Mouse (Mus musculus): ENCODE results near the gene Prrx1. TPM values are rescaled to one million over a fixed set of nuclear protein-coding genes. Genes with fewer than 3 reads are reported as not detected.

Prrx1 gene
- polyA plus RNA-seq, 1 experiment from 2014 or later: 3.9 TPM

- ATAC-seq: no peak
- no peaks in the 10 kb centered on the region for H3K4me1 ChIP-seq (ENCODE audit: control insufficient read depth, insufficient read depth, low read depth, low read length)
- no peaks in the 10 kb centered on the region for H3K9me3 ChIP-seq (ENCODE audit: control insufficient read depth, low read length)
- H3K27ac ChIP-seq (ENCODE audit: low read depth, low read length): no peak overlapping the region
- WGBS: 80% methylated on average over 3 of the region's 3 CpGs
- H3K4me2 ChIP-seq (ENCODE audit: low read length): no peak overlapping the region
- H3K27me3 ChIP-seq (replicated peaks; ENCODE audit: control insufficient read depth, insufficient read depth, low read length): no peaks in the 10 kb centered on the region
- no peak overlapping the region for H3K9ac ChIP-seq (ENCODE audit: low read depth, low read length)
- H3K36me3 ChIP-seq (ENCODE audit: control insufficient read depth, insufficient read depth, low read length): no peaks in the 10 kb centered on the region
- H3K4me3 ChIP-seq (ENCODE audit: low read length): no peak overlapping the region
Observed at GRCm38 (mm10) chr1:163350988-163351387, 37.5 kb upstream of the Prrx1 start.

- Histone ChIP-seq H3K36me3 (ENCODE audit: control insufficient read depth, insufficient read depth, low read length) (no peaks in the 10 kb centered on the region), H3K27ac (ENCODE audit: low read depth, low read length) (no peak overlapping the region), H3K4me1 (ENCODE audit: control insufficient read depth, insufficient read depth, low read depth, low read length) (no peaks in the 10 kb centered on the region), H3K9ac (ENCODE audit: low read depth, low read length) (no peak overlapping the region), H3K27me3 (replicated peaks; ENCODE audit: control insufficient read depth, insufficient read depth, low read length) (no peaks in the 10 kb centered on the region), H3K9me3 (ENCODE audit: control insufficient read depth, low read length) (no peaks in the 10 kb centered on the region), H3K4me2 (ENCODE audit: low read length) (no peak overlapping the region), H3K4me3 (ENCODE audit: low read length) (no peak overlapping the region)
- no peak for ATAC-seq
- WGBS: 87% methylated on average over 5 of the region's 5 CpGs
Observed at GRCm38 (mm10) chr1:163345541-163345940, 32.0 kb upstream of the Prrx1 start.

- Histone ChIP-seq H3K4me1 (ENCODE audit: control insufficient read depth, insufficient read depth, low read depth, low read length) (no peaks in the 10 kb centered on the region), H3K27me3 (replicated peaks; ENCODE audit: control insufficient read depth, insufficient read depth, low read length) (no peaks in the 10 kb centered on the region), H3K9ac (ENCODE audit: low read depth, low read length) (no peak overlapping the region), H3K4me3 (ENCODE audit: low read length) (no peak overlapping the region), H3K27ac (ENCODE audit: low read depth, low read length) (no peak overlapping the region), H3K4me2 (ENCODE audit: low read length) (no peak overlapping the region), H3K9me3 (ENCODE audit: control insufficient read depth, low read length) (no peaks in the 10 kb centered on the region), H3K36me3 (ENCODE audit: control insufficient read depth, insufficient read depth, low read length) (no peaks in the 10 kb centered on the region)
- WGBS: 19% methylated on average over 1 of the region's 1 CpGs
- no peak for ATAC-seq
Observed at GRCm38 (mm10) chr1:163344931-163345330, 31.4 kb upstream of the Prrx1 start.

GRCm38 (mm10) chr1:163339219-163339561 lies 25.7 kb upstream of the Prrx1 start:
- Histone ChIP-seq H3K27ac (ENCODE audit: low read depth, low read length) (no peak overlapping the region), H3K4me2 (ENCODE audit: low read length) (peak overlapping the region; percentile 17; the same call in 1 of the 2 replicates), H3K36me3 (ENCODE audit: control insufficient read depth, insufficient read depth, low read length) (no peaks in the 10 kb centered on the region), H3K4me3 (ENCODE audit: low read length) (no peak overlapping the region), H3K4me1 (ENCODE audit: control insufficient read depth, insufficient read depth, low read depth, low read length) (no peaks in the 10 kb centered on the region), H3K27me3 (replicated peaks; ENCODE audit: control insufficient read depth, insufficient read depth, low read length) (no peaks in the 10 kb centered on the region), H3K9ac (ENCODE audit: low read depth, low read length) (no peak overlapping the region), H3K9me3 (ENCODE audit: control insufficient read depth, low read length) (no peaks in the 10 kb centered on the region)
- ATAC-seq: 0 out of 2 replicates have a peak, but pooled peaks have one; percentile 2
- 49% methylated on average over 3 of the region's 3 CpGs for WGBS

GRCm38 (mm10) chr1:163338525-163339218 lies 25.2 kb upstream of the Prrx1 start:
- WGBS: 41% methylated on average over 7 of the region's 7 CpGs
- peak; percentile 81 for ATAC-seq
- Histone ChIP-seq H3K9ac (ENCODE audit: low read depth, low read length) (no peak overlapping the region), H3K4me2 (ENCODE audit: low read length) (peak overlapping the region; percentile 17; the same call in 1 of the 2 replicates), H3K4me3 (ENCODE audit: low read length) (no peak overlapping the region), H3K27me3 (replicated peaks; ENCODE audit: control insufficient read depth, insufficient read depth, low read length) (no peaks in the 10 kb centered on the region), H3K9me3 (ENCODE audit: control insufficient read depth, low read length) (no peaks in the 10 kb centered on the region), H3K4me1 (ENCODE audit: control insufficient read depth, insufficient read depth, low read depth, low read length) (no peaks in the 10 kb centered on the region), H3K36me3 (ENCODE audit: control insufficient read depth, insufficient read depth, low read length) (no peaks in the 10 kb centered on the region), H3K27ac (ENCODE audit: low read depth, low read length) (0 out of 2 replicates have a peak overlapping the region, but pooled peaks have one; percentile 23)

GRCm38 (mm10) chr1:163337821-163338220 lies 24.3 kb upstream of the Prrx1 start:
- H3K4me3 ChIP-seq (ENCODE audit: low read length): no peak overlapping the region
- no peaks in the 10 kb centered on the region for H3K4me1 ChIP-seq (ENCODE audit: control insufficient read depth, insufficient read depth, low read depth, low read length)
- ATAC-seq: no peak
- no peaks in the 10 kb centered on the region for H3K36me3 ChIP-seq (ENCODE audit: control insufficient read depth, insufficient read depth, low read length)
- H3K9ac ChIP-seq (ENCODE audit: low read depth, low read length): no peak overlapping the region
- no peaks in the 10 kb centered on the region for H3K9me3 ChIP-seq (ENCODE audit: control insufficient read depth, low read length)
- H3K27ac ChIP-seq (ENCODE audit: low read depth, low read length): no peak overlapping the region
- H3K4me2 ChIP-seq (ENCODE audit: low read length): no peak overlapping the region
- WGBS: 65% methylated on average over 2 of the region's 2 CpGs
- H3K27me3 ChIP-seq (replicated peaks; ENCODE audit: control insufficient read depth, insufficient read depth, low read length): no peaks in the 10 kb centered on the region

- 81% methylated on average over 2 of the region's 2 CpGs for WGBS
- no peak overlapping the region for H3K4me2 ChIP-seq (ENCODE audit: low read length)
- no peaks in the 10 kb centered on the region for H3K4me1 ChIP-seq (ENCODE audit: control insufficient read depth, insufficient read depth, low read depth, low read length)
- H3K27me3 ChIP-seq (replicated peaks; ENCODE audit: control insufficient read depth, insufficient read depth, low read length): no peaks in the 10 kb centered on the region
- H3K36me3 ChIP-seq (ENCODE audit: control insufficient read depth, insufficient read depth, low read length): no peaks in the 10 kb centered on the region
- H3K9ac ChIP-seq (ENCODE audit: low read depth, low read length): no peak overlapping the region
- H3K9me3 ChIP-seq (ENCODE audit: control insufficient read depth, low read length): no peaks in the 10 kb centered on the region; the same call in 1 of the 2 replicates
- H3K27ac ChIP-seq (ENCODE audit: low read depth, low read length): no peak overlapping the region
- no peak overlapping the region for H3K4me3 ChIP-seq (ENCODE audit: low read length)
- no peak for ATAC-seq
Observed at GRCm38 (mm10) chr1:163327279-163327678, 13.8 kb upstream of the Prrx1 start.

- peaks cover under 1% of the 10 kb centered on the region; the same call in 1 of the 2 replicates for H3K4me1 ChIP-seq (ENCODE audit: control insufficient read depth, insufficient read depth, low read depth, low read length)
- no peak overlapping the region for H3K27ac ChIP-seq (ENCODE audit: low read depth, low read length)
- no peaks in the 10 kb centered on the region for H3K36me3 ChIP-seq (ENCODE audit: control insufficient read depth, insufficient read depth, low read length)
- WGBS: 61% methylated on average over 3 of the region's 3 CpGs
- no peak overlapping the region for H3K9ac ChIP-seq (ENCODE audit: low read depth, low read length)
- no peak overlapping the region for H3K4me3 ChIP-seq (ENCODE audit: low read length)
- H3K9me3 ChIP-seq (ENCODE audit: control insufficient read depth, low read length): no peaks in the 10 kb centered on the region; the same call in 1 of the 2 replicates
- H3K27me3 ChIP-seq (replicated peaks; ENCODE audit: control insufficient read depth, insufficient read depth, low read length): peaks cover 9% of the 10 kb centered on the region
- no peak for ATAC-seq
- H3K4me2 ChIP-seq (ENCODE audit: low read length): no peak overlapping the region
Observed at GRCm38 (mm10) chr1:163319669-163320571, 6.4 kb upstream of the Prrx1 start.

GRCm38 (mm10) chr1:163316920-163317319 lies 3.4 kb upstream of the Prrx1 start:
- Histone ChIP-seq H3K36me3 (ENCODE audit: control insufficient read depth, insufficient read depth, low read length) (no peaks in the 10 kb centered on the region), H3K27me3 (replicated peaks; ENCODE audit: control insufficient read depth, insufficient read depth, low read length) (peaks cover 13% of the 10 kb centered on the region), H3K9me3 (ENCODE audit: control insufficient read depth, low read length) (no peaks in the 10 kb centered on the region), H3K4me1 (ENCODE audit: control insufficient read depth, insufficient read depth, low read depth, low read length) (peaks cover 20% of the 10 kb centered on the region), H3K4me3 (ENCODE audit: low read length) (no peak overlapping the region), H3K27ac (ENCODE audit: low read depth, low read length) (no peak overlapping the region), H3K4me2 (ENCODE audit: low read length) (no peak overlapping the region), H3K9ac (ENCODE audit: low read depth, low read length) (no peak overlapping the region)
- WGBS: 48% methylated on average over 1 of the region's 1 CpGs
- ATAC-seq: no peak

Measured in hindbrain, embryonic 16.5 days (tissue).